Mouse (Mus musculus): ENCODE data around the gene Pagr1b. TPM values are rescaled to one million over a fixed set of nuclear protein-coding genes. Genes with fewer than 3 reads are reported as not detected.

Pagr1b gene
- polyA plus RNA-seq, 3 experiments from 2014 or later = not detected

GRCm38 (mm10) chr7:127019306-127019960 lies 3.1 kb upstream of the Pagr1b start:
- ATAC-seq = no peak

GRCm38 (mm10) chr7:127018416-127019305 lies 2.4 kb upstream of the Pagr1b start:
- ATAC-seq = no peak

- ATAC-seq = no peak
Observed at GRCm38 (mm10) chr7:127017950-127018345, 1.7 kb upstream of the Pagr1b start.

- ATAC-seq = peak; percentile 71
Observed at GRCm38 (mm10) chr7:127016971-127017949, 976 bp upstream of the Pagr1b start, which contains the start of gene Pagr1a. Gene Pagr1a, minus strand, starts transcription at chr7:127017352.

- peak; percentile 60 for ATAC-seq
Observed at GRCm38 (mm10) chr7:127016486-127016938, 228 bp upstream of the Pagr1b start.

GRCm38 (mm10) chr7:127016081-127016480 lies 203 bp downstream of the Pagr1b start:
- no peak for ATAC-seq

- no peak for ATAC-seq
Observed at GRCm38 (mm10) chr7:127014993-127015392, 1.3 kb downstream of the Pagr1b start.

- peak; percentile 70 for ATAC-seq
Observed at GRCm38 (mm10) chr7:127014320-127014719, 2.0 kb downstream of the Pagr1b start, which contains the start of gene Mvp. Gene Mvp, minus strand, starts transcription at chr7:127014621.

- ATAC-seq = no peak
Observed at GRCm38 (mm10) chr7:127013385-127013784, 2.9 kb downstream of the Pagr1b start.

GRCm38 (mm10) chr7:127012845-127013244 lies 3.4 kb downstream of the Pagr1b start:
- no peak for ATAC-seq

GRCm38 (mm10) chr7:127012374-127012773 lies 3.9 kb downstream of the Pagr1b start:
- ATAC-seq = no peak

GRCm38 (mm10) chr7:127011717-127012116 lies 4.6 kb downstream of the Pagr1b start:
- no peak for ATAC-seq

- ATAC-seq = no peak
Observed at GRCm38 (mm10) chr7:127011051-127011450, 5.2 kb downstream of the Pagr1b start.

- no peak for ATAC-seq
Observed at GRCm38 (mm10) chr7:127009307-127010085, 6.8 kb downstream of the Pagr1b start.

- ATAC-seq = no peak
Observed at GRCm38 (mm10) chr7:127008239-127009019, 7.9 kb downstream of the Pagr1b start.

GRCm38 (mm10) chr7:127007313-127008024 lies 8.8 kb downstream of the Pagr1b start:
- ATAC-seq = no peak

- no peak for ATAC-seq
Observed at GRCm38 (mm10) chr7:127004122-127004875, 12.0 kb downstream of the Pagr1b start.

- ATAC-seq = no peak
Observed at GRCm38 (mm10) chr7:127003620-127004019, 12.7 kb downstream of the Pagr1b start.

- ATAC-seq = peak; percentile 82
Observed at GRCm38 (mm10) chr7:126999568-126999967, 16.7 kb downstream of the Pagr1b start.

All from inflammation-experienced regulatory T-cells, adult 6 months (primary cell).